Mouse (Mus musculus) megakaryocyte, embryonic 14.5 days (primary cell): ENCODE measurements around the gene Nf1. TPM values are rescaled to one million over a fixed set of nuclear protein-coding genes. Genes with fewer than 3 reads are reported as not detected.

ENCODE experiments used
- H3K27me3 ChIP-seq: replicated peaks from 2 replicates; pipeline ENCODE3; 2012; ENCODE audit warnings: inconsistent platforms
- H3K36me3 ChIP-seq: replicated peaks from 2 replicates; pipeline ENCODE3; 2012; ENCODE audit warnings: low read length, inconsistent platforms, mixed read lengths
- H3K4me1 ChIP-seq: 2 replicates; pipeline ENCODE4 v1.6.1; 2012; ENCODE audit warnings: inconsistent platforms
- H3K4me3 ChIP-seq: replicated peaks from 2 replicates; pipeline ENCODE3; 2012; ENCODE audit warnings: moderate library complexity, mild to moderate bottlenecking, inconsistent platforms
- H3K9me3 ChIP-seq: 2 replicates; pipeline ENCODE4 v1.6.1; 2012; ENCODE audit warnings: inconsistent platforms
- FLI1 ChIP-seq: IDR thresholded peaks from 2 replicates; pipeline ENCODE4 v1.6.1; 2012; ENCODE audit warnings: low read length, inconsistent platforms, mixed read lengths
- GATA1 ChIP-seq: IDR thresholded peaks from 3 replicates; pipeline ENCODE4 v1.6.1; 2012; ENCODE audit warnings: mixed read lengths, low read length, inconsistent platforms, borderline replicate concordance
- polyA plus RNA-seq: library from polyadenylated mRNA; stranded (reverse); fragments of >175 nt; gene quantifications from 2 replicates; pipeline ENCODE4 v1.2.3, GENCODE M21; 2012; ENCODE audit warnings: low replicate concordance; ENCODE audit not compliant: insufficient read depth

Nf1 gene
- polyA plus RNA-seq, 1 experiment, result 4.5 TPM

DNA sequence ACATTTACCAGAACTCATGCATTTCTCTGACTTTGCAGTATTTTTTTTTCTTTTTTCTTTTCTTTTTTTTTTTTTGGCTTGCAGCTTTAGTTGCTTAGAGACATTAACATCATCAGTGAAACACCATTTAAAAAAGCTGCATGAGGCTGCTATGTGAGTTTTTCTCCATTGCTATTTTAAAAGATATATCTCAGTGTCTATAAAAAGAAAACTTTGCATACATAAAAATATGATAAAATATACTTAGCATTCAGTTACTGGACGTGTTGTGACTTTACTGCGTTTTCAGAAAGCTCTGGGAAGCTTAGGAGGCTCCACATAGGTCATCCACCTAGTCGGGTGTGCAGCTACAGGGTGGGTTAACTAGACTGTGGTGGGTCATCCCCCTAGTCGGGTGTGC, 120.4 kb downstream of the Nf1 start:
- H3K36me3 ChIP-seq, result peaks cover 24% of the 10 kb centered on the region
- TF ChIP-seq GATA1 (no peak), FLI1 (no peak)
- no peaks in the 10 kb centered on the region for H3K9me3 ChIP-seq
- peaks cover 6% of the 10 kb centered on the region; the same call in 1 of the 2 replicates for H3K4me1 ChIP-seq
- H3K27me3 ChIP-seq, result no peaks in the 10 kb centered on the region
- H3K4me3 ChIP-seq, result no peak overlapping the region

GRCm38 (mm10) chr11:79460756-79461450, 121.4 kb downstream of the Nf1 start:
- no peaks in the 10 kb centered on the region for H3K9me3 ChIP-seq
- H3K4me3 ChIP-seq, result no peak overlapping the region
- peaks cover 24% of the 10 kb centered on the region for H3K36me3 ChIP-seq
- peaks cover 6% of the 10 kb centered on the region; the same call in 1 of the 2 replicates for H3K4me1 ChIP-seq
- no peaks in the 10 kb centered on the region for H3K27me3 ChIP-seq
- TF ChIP-seq FLI1 (no peak), GATA1 (no peak)

DNA sequence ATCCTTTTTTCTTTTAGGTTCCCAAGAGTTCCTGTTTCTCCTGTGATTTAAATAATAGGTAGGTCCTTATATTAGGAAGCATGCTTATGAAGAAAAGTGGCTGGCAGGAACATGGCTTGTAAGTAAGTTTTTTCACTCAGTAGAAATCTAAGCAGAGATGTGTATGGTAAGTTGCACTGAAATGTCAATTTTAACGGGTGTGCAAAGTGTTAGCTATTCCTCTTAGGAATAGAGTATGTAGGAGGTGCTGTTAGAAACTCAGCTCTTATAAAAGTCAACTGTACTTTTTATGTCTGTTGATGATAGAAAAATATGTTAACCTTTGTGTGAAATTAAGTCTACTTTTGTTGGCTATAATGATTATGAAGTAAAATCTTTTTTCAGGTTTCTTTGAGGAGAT, 128.6 kb downstream of the Nf1 start:
- no peak for TF ChIP-seq FLI1
- TF ChIP-seq GATA1, result no peak
- Histone ChIP-seq H3K27me3 (no peaks in the 10 kb centered on the region), H3K4me3 (no peak overlapping the region), H3K36me3 (peaks cover 37% of the 10 kb centered on the region), H3K4me1 (no peaks in the 10 kb centered on the region; the same call in 1 of the 2 replicates), H3K9me3 (no peaks in the 10 kb centered on the region)

DNA sequence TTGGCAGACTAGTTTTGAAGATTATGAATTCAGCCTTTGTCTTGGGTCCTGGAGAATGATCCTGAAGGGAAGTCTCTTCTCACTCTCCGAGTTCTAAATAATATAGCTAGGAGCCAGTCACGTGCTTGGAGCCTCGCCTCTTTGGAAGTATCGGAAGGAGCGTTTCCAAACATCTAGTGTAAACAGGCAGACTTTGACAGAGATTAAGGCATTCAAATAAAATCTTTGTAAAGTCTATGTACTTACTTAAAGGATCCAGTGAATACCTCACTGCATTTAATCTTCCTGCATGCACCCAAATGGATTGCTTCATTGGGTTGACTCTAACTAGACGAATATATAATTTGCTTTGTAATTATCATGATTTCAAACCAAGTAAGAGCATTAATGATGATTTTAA, 143.9 kb downstream of the Nf1 start:
- Histone ChIP-seq H3K4me3 (no peak overlapping the region), H3K27me3 (no peaks in the 10 kb centered on the region), H3K4me1 (peaks cover 12% of the 10 kb centered on the region; the same call in 1 of the 2 replicates), H3K36me3 (peaks cover 7% of the 10 kb centered on the region), H3K9me3 (no peaks in the 10 kb centered on the region)
- TF ChIP-seq GATA1 (no peak), FLI1 (no peak)

DNA sequence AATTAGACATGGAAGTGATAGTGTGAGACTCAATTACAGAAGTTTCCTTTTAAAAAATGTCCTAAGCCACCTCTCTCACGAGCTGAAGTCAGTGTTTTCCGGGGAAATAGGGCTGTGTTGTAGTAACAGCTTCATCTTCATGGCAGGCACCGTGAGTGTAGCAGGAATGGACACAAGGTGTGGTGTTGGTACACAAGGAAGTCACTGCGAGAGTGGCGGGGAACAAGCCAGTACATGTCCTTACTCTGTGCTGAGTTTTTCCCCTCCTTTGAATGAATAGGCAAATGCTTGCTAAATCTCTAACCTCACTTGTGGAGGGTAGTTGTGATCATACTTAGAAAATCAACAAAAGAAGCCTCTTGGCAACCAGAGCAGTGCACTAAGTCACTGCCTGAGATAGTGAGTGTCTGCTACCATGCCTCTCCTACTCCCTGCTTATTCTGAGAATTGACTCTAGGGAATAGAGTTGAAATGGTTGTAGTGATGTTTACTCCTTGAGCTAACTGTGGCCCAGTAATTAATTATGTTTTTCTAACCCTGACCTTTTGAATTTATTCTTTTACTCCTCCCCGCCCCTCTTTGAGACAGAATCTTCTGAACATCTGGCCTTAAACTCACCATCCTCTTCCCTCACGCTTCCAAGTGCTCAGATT, 144.5 kb downstream of the Nf1 start:
- Histone ChIP-seq H3K9me3 (no peaks in the 10 kb centered on the region), H3K36me3 (peaks cover 7% of the 10 kb centered on the region), H3K4me3 (peak overlapping the region; percentile 12), H3K27me3 (no peaks in the 10 kb centered on the region), H3K4me1 (peaks cover 12% of the 10 kb centered on the region; the same call in 1 of the 2 replicates)
- TF ChIP-seq FLI1 (no peak), GATA1 (no peak)

GRCm38 (mm10) chr11:79484721-79485120, 145.2 kb downstream of the Nf1 start:
- Histone ChIP-seq H3K36me3 (peaks cover 7% of the 10 kb centered on the region), H3K4me3 (no peak overlapping the region), H3K4me1 (peaks cover 12% of the 10 kb centered on the region; the same call in 1 of the 2 replicates), H3K9me3 (no peaks in the 10 kb centered on the region), H3K27me3 (no peaks in the 10 kb centered on the region)
- TF ChIP-seq FLI1, result no peak
- TF ChIP-seq GATA1, result no peak

DNA sequence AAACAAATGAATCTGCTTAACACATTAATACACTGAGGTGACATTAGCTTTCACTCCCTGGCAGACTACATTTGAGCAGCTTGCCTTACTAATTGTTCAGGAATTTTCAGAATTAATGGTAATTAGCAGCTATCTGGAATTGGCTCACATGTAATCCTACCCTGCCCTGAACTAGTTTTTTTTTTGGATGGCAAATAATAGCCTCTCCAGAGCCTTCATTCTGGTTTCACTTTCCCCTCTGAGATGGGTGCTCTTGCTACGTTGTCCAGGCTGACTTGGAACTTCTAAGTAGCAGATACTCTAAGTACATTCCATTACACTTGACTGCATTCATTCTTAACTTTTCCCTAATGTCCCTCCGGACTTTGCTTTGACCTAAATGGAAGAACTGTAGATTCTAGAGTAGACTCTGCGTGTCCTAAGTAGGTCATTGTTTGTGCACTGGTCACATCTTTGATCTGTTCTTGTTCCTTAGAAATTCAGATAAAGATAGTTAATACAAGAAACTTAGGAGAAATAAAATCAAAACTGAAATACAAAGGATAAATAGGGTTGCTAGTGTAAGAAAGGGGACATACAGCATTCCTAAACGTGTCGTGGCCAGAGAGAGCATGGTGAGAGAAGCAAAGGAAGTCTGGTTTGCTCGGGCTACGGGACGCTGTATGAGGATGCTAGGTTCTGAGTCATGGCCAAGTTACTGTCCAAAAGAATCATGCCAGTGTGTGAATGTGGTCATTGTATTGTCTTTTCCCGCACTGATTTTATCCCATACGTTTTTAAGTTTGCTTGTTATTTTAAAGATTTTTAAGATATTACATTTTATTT, 155.7 kb downstream of the Nf1 start:
- Histone ChIP-seq H3K4me1 (peaks cover 11% of the 10 kb centered on the region), H3K36me3 (no peaks in the 10 kb centered on the region), H3K4me3 (no peak overlapping the region), H3K9me3 (no peaks in the 10 kb centered on the region), H3K27me3 (no peaks in the 10 kb centered on the region)
- TF ChIP-seq FLI1 (no peak), GATA1 (no peak)

DNA sequence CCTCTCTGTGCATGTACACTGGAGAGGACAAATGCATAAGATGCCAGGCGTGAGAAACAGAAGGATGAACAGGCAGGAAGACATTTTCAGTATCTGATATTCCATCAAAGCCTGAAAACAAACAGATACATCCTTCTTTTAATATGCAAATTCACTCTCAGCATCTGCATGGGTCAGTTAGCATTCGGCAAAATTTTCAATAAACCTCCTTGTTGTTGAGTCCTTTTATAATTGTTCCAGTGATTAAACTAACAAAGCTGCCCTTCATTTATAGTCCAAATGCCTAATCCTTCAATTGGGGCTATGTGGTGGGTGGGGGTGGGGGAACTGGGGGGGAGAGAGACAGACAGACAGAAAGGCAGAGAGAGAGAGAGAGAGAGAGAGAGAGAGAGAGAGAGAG, 163.4 kb downstream of the Nf1 start:
- H3K27me3 ChIP-seq, result no peaks in the 10 kb centered on the region
- no peak overlapping the region for H3K4me3 ChIP-seq
- TF ChIP-seq FLI1 (no peak), GATA1 (no peak)
- H3K9me3 ChIP-seq, result no peaks in the 10 kb centered on the region
- H3K36me3 ChIP-seq, result no peaks in the 10 kb centered on the region
- peaks cover 12% of the 10 kb centered on the region for H3K4me1 ChIP-seq

- H3K27me3 ChIP-seq, result no peaks in the 10 kb centered on the region
- peaks cover 12% of the 10 kb centered on the region for H3K4me1 ChIP-seq
- H3K9me3 ChIP-seq, result no peaks in the 10 kb centered on the region
- no peak within 1 kb of the TSS for H3K4me3 ChIP-seq
- no peaks in the 10 kb centered on the region for H3K36me3 ChIP-seq
- no peak for TF ChIP-seq FLI1
- TF ChIP-seq GATA1, result no peak
Measured at GRCm38 (mm10) chr11:79503845-79504244, 164.4 kb downstream of the Nf1 start, which contains the start of gene Omg. TSS of gene Omg (minus strand) at chr11:79504084.
